Mouse (Mus musculus): ENCODE measurements around the gene Galk2.

Galk2 gene

GRCm38 (mm10) chr2:125900797-125901410, 42.0 kb downstream of the Galk2 start:
- DNase-seq (ENCODE audit: low read depth) = no peak

GRCm38 (mm10) chr2:125901426-125901825, 42.5 kb downstream of the Galk2 start:
- no peak for DNase-seq (ENCODE audit: low read depth)

GRCm38 (mm10) chr2:125906407-125907066, 47.6 kb downstream of the Galk2 start:
- no peak for DNase-seq (ENCODE audit: low read depth)

GRCm38 (mm10) chr2:125907580-125908255, 48.8 kb downstream of the Galk2 start:
- DNase-seq (ENCODE audit: low read depth) = no peak

- DNase-seq (ENCODE audit: low read depth) = no peak
Measured at GRCm38 (mm10) chr2:125914167-125914566, 55.3 kb downstream of the Galk2 start.

GRCm38 (mm10) chr2:125914713-125915112, 55.8 kb downstream of the Galk2 start:
- no peak for DNase-seq (ENCODE audit: low read depth)

- DNase-seq (ENCODE audit: low read depth) = no peak
Measured at GRCm38 (mm10) chr2:125916652-125917296, 57.9 kb downstream of the Galk2 start.

- DNase-seq (ENCODE audit: low read depth) = no peak
Measured at GRCm38 (mm10) chr2:125917297-125917679, 58.4 kb downstream of the Galk2 start.

- no peak for DNase-seq (ENCODE audit: low read depth)
Measured at GRCm38 (mm10) chr2:125921273-125921672, 62.4 kb downstream of the Galk2 start.

- DNase-seq (ENCODE audit: low read depth) = no peak
Measured at GRCm38 (mm10) chr2:125922149-125922548, 63.2 kb downstream of the Galk2 start.

- DNase-seq (ENCODE audit: low read depth) = no peak
Measured at GRCm38 (mm10) chr2:125922877-125923276, 64.0 kb downstream of the Galk2 start.

GRCm38 (mm10) chr2:125923346-125923745, 64.4 kb downstream of the Galk2 start:
- no peak for DNase-seq (ENCODE audit: low read depth)

GRCm38 (mm10) chr2:125924554-125924953, 65.6 kb downstream of the Galk2 start:
- DNase-seq (ENCODE audit: low read depth) = no peak

- no peak for DNase-seq (ENCODE audit: low read depth)
Measured at GRCm38 (mm10) chr2:125925081-125925480, 66.2 kb downstream of the Galk2 start.

- DNase-seq (ENCODE audit: low read depth) = no peak
Measured at GRCm38 (mm10) chr2:125929396-125929795, 70.5 kb downstream of the Galk2 start.

- DNase-seq (ENCODE audit: low read depth) = no peak
Measured at GRCm38 (mm10) chr2:125929872-125930271, 71.0 kb downstream of the Galk2 start.

GRCm38 (mm10) chr2:125931193-125931592, 72.3 kb downstream of the Galk2 start:
- no peak for DNase-seq (ENCODE audit: low read depth)

- DNase-seq (ENCODE audit: low read depth) = no peak
Measured at GRCm38 (mm10) chr2:125932734-125933133, 73.8 kb downstream of the Galk2 start.

- DNase-seq (ENCODE audit: low read depth) = no peak
Measured at GRCm38 (mm10) chr2:125933977-125934376, 75.1 kb downstream of the Galk2 start.

- DNase-seq (ENCODE audit: low read depth) = peak; percentile 6
Measured at GRCm38 (mm10) chr2:125936396-125936795, 77.5 kb downstream of the Galk2 start.

- DNase-seq (ENCODE audit: low read depth) = no peak
Measured at GRCm38 (mm10) chr2:125938993-125939642, 80.2 kb downstream of the Galk2 start.

- DNase-seq (ENCODE audit: low read depth) = no peak
Measured at GRCm38 (mm10) chr2:125941111-125941785, 82.3 kb downstream of the Galk2 start.
